Mouse (Mus musculus): ENCODE measurements around the gene Ift80. TPM values are rescaled to one million over a fixed set of nuclear protein-coding genes. Genes with fewer than 3 reads are reported as not detected.

The Ift80 gene
- polyA plus RNA-seq, 1 experiment: 4.4 TPM

DNA sequence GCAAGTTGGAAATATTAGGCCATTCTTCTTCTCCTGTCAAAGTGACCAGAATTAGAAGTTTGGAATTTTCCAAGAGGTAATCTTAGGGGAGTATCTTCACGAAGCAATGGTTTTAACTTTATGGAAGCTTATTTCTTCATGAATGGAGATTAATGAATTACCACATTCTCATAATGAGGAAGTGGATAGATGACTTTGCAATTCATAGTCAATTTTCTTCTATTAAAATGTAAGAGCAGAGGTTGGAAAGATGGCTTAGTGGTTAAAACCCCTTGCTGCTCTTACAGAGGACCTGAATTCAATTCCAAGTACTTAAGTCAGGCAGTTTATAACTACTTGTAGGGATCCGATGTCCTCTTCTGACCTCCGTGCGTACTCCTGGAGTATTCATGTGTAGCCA lies 160.3 kb downstream of the Ift80 start:
- no peak for DNase-seq
- WGBS: 91% methylated on average over 4 of the region's 4 CpGs
- no peak overlapping the region for H3K4me3 ChIP-seq (replicated peaks; ENCODE audit: extremely low read depth, low read depth, low read length)
- TF ChIP-seq CTCF (IDR thresholded peaks at IDR 0.05; ENCODE audit: insufficient read depth, low read length) (no peak), POLR2A (IDR thresholded peaks at IDR 0.05; ENCODE audit: borderline replicate concordance, extremely low read depth, low read depth, low read length) (no peak)
- no peaks in the 10 kb centered on the region for H3K4me1 ChIP-seq (ENCODE audit: control insufficient read depth, insufficient read depth, low read length)

Other genes with a start within 250 kb of the Ift80 start
- gene 1110032F04Rik, start 135.0 kb downstream of the Ift80 start, polyA plus RNA-seq (2012; rRNA removed): 0.69 and 0.86 TPM in 2 replicates
- gene Smc4, start 168 bp upstream of the Ift80 start, polyA plus RNA-seq (2012; rRNA removed): 2.8 and 5.4 TPM in 2 replicates
- gene Trim59, start 40.2 kb upstream of the Ift80 start, polyA plus RNA-seq (2012; rRNA removed): 0.26 and 0.69 TPM in 2 replicates
- gene Kpna4, start 122.5 kb upstream of the Ift80 start, polyA plus RNA-seq (2012; rRNA removed): 10.1 and 13.1 TPM in 2 replicates
- gene Arl14, start 217.8 kb upstream of the Ift80 start, polyA plus RNA-seq (2012; rRNA removed): not detected in 2 replicates